Mouse (Mus musculus) CH12F3 (cell line): Measurements from ENCODE around the gene Acox1.

Source experiments
- in situ Hi-C: fragments of 300-500 bp; cut with MboI; formaldehyde crosslinking; loops from 2 replicates; pipeline ENCODE4 v1.14.3; 2020; ENCODE audit warnings: low sequenced_read_pairs

The Acox1 gene

GRCm38 (mm10) chr11:116132366-116133333 lies 66.2 kb downstream of the Acox1 start:
- in situ Hi-C loops, result no loop called here

- in situ Hi-C loops, result no loop called here
These were observed 67.3 kb downstream of the Acox1 start for GRCm38 (mm10) chr11:116131349-116132170.

DNA sequence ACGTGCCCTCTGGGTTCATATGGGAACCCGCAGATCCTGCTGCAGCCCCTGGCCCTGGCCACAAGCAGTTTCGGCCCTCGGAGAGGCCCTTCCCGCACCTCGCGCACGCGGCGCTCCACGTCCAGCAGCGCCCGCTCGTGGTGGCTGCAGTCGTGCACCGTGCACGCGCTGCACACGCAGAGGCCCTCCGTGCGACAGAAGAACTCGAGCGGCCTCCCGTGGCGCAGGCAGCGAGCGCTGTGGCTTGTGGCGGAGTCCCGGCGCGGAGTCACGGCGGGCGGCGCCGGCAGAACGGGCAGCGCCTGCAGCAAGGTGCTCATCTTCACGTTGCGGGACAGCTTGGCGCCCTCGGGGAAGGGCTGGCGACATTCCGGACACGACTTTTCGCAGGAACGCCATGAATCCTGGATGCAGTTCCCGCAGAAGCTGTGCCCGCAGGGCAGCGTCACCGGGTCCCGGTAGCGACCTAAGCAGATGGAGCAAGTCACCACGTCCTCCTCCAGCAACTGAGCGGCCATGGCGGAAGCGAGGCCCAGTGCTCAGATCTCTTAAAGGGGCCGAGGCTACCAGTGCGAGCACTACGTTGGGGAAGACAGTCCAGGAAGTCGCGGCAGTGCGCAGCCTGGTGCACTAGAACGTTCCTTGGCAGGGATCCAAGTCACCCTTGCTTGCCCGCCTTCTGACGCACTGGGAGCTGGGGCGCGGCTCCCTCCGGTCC lies 68.2 kb downstream of the Acox1 start, which contains the start of gene Trim65:
Gene Trim65 (minus strand): TSS at position 641 of the 718 bp plus-strand sequence.
- in situ Hi-C loops, result no loop called here

GRCm38 (mm10) chr11:116129993-116130487 lies 68.8 kb downstream of the Acox1 start:
- in situ Hi-C loops, result no loop called here

DNA sequence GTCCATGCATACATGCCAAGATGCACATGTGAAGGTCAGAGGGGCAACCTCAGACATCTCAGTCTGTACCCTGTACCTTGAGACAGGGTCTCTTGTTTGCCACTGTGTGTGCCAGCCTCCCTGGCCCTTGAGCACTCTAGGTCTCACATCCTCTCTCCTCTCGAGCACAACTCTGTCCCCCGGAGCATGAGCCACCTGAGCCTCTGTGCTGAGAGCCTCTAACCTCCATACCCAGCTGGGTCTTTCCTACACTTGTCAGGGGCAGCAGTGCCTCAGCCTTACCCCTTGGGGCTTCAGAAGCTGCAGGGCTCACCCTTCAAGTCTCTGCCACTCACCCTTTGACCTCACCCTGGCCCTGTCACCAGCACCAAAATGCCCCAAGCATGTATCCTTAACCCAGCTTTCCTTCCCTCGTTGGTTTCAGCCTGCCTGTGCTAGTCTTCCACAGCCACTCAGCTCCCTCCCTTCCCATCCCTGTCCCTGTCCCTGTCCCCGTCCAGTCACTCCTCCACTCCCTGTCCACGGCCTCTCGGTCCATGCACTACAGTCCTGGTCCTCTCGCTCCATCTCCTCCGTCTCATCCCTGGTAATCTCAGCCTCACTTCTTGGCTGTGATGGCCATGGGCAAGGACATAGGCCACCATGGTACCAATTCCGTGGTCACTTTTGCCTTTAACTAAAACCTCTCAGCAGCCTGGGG lies 69.6 kb downstream of the Acox1 start:
- in situ Hi-C loops, result no loop called here

DNA sequence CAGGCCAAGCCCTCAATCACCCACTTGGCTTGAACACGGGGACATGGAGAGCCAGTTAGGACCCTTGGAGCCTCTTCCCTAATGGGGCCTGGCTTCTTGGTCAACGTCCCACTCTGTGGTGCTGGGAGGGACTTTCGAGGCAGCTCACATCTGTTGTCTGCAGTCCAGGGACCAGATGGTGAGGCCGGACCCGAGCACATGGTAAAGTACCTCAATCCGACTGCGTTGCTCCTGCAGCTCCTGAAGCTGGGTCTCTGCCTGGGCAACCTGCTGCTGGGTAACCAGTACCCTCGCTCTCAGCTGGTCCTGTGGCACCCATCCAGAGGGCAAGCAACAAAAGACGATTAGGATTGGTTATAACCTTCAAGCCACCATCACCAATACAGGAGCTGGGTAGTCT lies 70.9 kb downstream of the Acox1 start:
- in situ Hi-C loops, result no loop called here

DNA sequence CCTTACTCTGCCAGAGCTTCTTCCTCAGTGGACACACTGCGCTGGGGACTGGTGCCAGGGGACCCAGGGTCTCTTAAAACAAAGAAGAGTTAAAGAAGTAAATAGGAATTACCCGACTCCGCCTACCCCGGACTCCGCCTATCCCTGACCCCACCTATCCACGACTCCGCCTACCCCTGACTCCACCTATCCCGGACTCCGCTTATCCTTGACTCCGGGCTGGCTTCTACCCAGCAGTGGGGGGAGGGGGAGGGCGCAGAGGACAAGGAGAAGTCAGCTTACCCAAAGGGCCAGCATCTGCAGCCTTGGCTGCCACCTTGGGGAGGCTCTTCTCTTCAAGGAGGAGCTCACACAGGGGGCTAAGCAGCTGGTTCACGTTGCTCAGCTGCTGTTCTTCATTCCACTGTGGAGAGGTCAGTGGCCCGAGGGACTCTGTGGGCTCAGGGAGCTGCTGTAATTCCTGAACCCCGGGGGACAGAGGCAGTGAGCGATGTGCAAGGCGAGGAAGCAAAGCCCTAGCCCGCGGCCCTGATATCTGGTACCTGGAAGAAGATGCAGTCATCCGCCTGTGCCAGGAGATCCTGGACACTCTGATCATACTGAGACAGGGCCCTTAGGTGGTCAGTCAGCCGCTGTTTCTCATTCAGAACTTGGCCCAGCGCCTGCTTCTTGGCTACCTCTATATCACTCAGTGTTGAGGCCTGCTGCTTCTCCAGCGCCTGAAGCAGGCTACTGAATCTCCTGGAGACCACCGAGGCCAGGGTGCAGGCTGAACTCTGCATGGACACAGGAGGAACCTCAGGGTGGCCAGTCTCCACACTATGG lies 71.5 kb downstream of the Acox1 start, which contains the start of gene Trim47:
Gene Trim47 (minus strand): TSS at position 55 of the 825 bp plus-strand sequence.
- in situ Hi-C loops, result no loop called here

- in situ Hi-C loops, result no loop called here
These were observed 72.6 kb downstream of the Acox1 start for GRCm38 (mm10) chr11:116126261-116126660.
